Mouse (Mus musculus): ENCODE measurements around the gene Fbxo40. TPM values are rescaled to one million over a fixed set of nuclear protein-coding genes. Genes with fewer than 3 reads are reported as not detected.

Fbxo40 gene
- polyA plus RNA-seq, 1 experiment from 2014 or later: 0.29 TPM

- Histone ChIP-seq H3K4me2 (replicated peaks) (no peak overlapping the region), H3K4me3 (replicated peaks) (no peak overlapping the region), H3K36me3 (no peaks in the 10 kb centered on the region), H3K9ac (no peak overlapping the region), H3K9me3 (replicated peaks) (no peaks in the 10 kb centered on the region), H3K27me3 (no peaks in the 10 kb centered on the region), H3K27ac (replicated peaks) (no peak overlapping the region), H3K4me1 (0 out of 2 replicates have a peak, but pooled peaks cover 4% of the 10 kb centered on the region)
- no peak for ATAC-seq (ENCODE audit: insufficient number of reproducible peaks, low FRiP score, low TSS enrichment, low read depth)
- WGBS: 83% methylated on average over 8 of the region's 8 CpGs
These were observed 43.7 kb downstream of the Fbxo40 start for GRCm38 (mm10) chr16:36946459-36947159.

DNA sequence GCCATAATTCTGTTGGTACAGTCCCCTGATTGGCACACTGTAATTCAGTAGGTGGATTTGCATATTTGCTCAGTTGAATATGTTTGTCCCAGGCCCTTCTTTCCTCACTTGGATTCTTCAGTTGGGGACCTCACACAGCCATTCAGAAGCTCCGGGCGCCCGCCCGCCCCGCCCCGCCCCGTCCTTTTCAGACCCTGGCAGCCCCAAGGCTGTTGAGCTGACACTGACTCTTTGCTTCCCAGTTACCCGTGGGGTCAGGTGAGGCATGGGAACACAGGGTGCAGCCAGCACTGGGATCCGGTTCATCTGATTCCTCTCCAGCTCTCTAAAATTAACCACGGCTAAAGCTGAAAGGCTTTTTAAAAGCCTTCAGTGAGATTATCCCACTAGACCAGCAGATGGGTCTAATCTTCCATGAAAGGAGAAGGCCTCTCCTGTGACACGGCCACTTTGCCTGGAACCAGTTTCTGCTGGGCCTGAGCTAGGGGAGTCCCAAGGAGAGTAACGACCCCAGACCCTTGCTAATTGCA, 45.3 kb downstream of the Fbxo40 start:
- ATAC-seq (ENCODE audit: insufficient number of reproducible peaks, low FRiP score, low TSS enrichment, low read depth): no peak
- Histone ChIP-seq H3K36me3 (no peaks in the 10 kb centered on the region), H3K4me1 (0 out of 2 replicates have a peak, but pooled peaks cover 4% of the 10 kb centered on the region), H3K4me3 (replicated peaks) (no peak overlapping the region), H3K9me3 (replicated peaks) (no peaks in the 10 kb centered on the region), H3K27me3 (no peaks in the 10 kb centered on the region), H3K4me2 (replicated peaks) (no peak overlapping the region), H3K9ac (no peak overlapping the region), H3K27ac (replicated peaks) (no peak overlapping the region)
- WGBS: 28% methylated on average over 12 of the region's 12 CpGs

- Histone ChIP-seq H3K4me2 (replicated peaks) (no peak overlapping the region), H3K27ac (replicated peaks) (no peak overlapping the region), H3K4me3 (replicated peaks) (no peak overlapping the region), H3K36me3 (no peaks in the 10 kb centered on the region), H3K9ac (no peak overlapping the region), H3K9me3 (replicated peaks) (no peaks in the 10 kb centered on the region), H3K4me1 (0 out of 2 replicates have a peak, but pooled peaks cover 4% of the 10 kb centered on the region), H3K27me3 (no peaks in the 10 kb centered on the region)
- WGBS: 69% methylated on average over 3 of the region's 3 CpGs
- ATAC-seq (ENCODE audit: insufficient number of reproducible peaks, low FRiP score, low TSS enrichment, low read depth): no peak
These were observed 46.7 kb downstream of the Fbxo40 start for GRCm38 (mm10) chr16:36943591-36943990.

DNA sequence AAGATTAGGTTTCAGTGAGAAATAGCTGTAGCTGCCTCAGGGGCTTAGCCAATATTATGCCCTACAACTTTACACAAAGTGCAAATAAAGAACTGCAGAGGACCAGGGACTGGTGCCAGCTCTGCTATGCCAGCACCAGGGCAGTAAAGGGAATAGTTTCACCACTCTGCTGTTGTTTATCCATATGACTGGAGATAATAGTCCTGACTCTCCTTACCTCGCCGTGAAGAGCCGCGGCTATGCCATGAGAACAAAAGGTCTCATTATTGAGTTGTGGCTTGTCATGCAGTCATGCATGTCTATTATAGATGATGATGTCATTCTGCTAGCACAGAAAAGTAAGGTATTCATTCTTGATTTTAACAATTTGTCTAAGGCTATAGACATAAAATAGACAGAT, 48.4 kb downstream of the Fbxo40 start:
- no peak for ATAC-seq (ENCODE audit: insufficient number of reproducible peaks, low FRiP score, low TSS enrichment, low read depth)
- no peaks in the 10 kb centered on the region for H3K9me3 ChIP-seq (replicated peaks)
- WGBS: 70% methylated on average over 4 of the region's 4 CpGs

DNA sequence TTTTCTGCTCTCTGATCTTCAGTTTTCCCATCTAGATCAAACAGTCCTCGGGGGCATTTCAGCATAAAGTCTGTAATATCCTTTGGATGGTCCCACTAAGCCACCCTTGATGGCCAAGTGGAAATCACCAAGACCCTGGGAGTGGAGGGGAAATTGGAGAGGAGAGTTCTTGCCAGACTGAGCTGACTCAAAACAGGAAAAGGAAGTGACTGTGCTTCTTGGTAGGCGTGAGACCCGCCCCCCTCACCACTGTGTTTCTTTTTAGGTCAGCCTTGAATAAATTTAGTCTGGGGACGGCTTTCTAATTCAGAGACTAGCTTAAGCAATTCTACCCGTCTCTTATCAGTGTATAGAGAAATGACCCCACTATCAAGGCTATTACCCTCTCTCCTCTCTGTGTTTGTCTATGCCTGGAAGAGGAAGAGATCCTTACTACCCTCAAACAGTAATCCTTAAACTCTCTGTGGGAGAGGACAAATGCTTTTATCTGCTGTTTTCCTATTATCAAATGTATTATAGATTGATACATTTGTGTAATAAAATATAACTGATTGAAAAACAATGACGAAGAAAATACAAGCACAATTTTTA, 49.0 kb downstream of the Fbxo40 start:
- 78% methylated on average over 6 of the region's 6 CpGs for WGBS
- Histone ChIP-seq H3K9me3 (replicated peaks) (no peaks in the 10 kb centered on the region), H3K9ac (no peak overlapping the region), H3K27ac (replicated peaks) (no peak overlapping the region), H3K4me1 (0 out of 2 replicates have a peak, but pooled peaks cover 4% of the 10 kb centered on the region), H3K36me3 (no peaks in the 10 kb centered on the region), H3K27me3 (no peaks in the 10 kb centered on the region), H3K4me2 (replicated peaks) (no peak overlapping the region), H3K4me3 (replicated peaks) (no peak overlapping the region)
- no peak for ATAC-seq (ENCODE audit: insufficient number of reproducible peaks, low FRiP score, low TSS enrichment, low read depth)

More for the DNA sequence above, 48.4 kb downstream of the Fbxo40 start:
- Histone ChIP-seq H3K4me1 (0 out of 2 replicates have a peak, but pooled peaks cover 4% of the 10 kb centered on the region), H3K27me3 (no peaks in the 10 kb centered on the region), H3K9ac (no peak overlapping the region), H3K4me2 (replicated peaks) (no peak overlapping the region), H3K27ac (replicated peaks) (no peak overlapping the region), H3K36me3 (no peaks in the 10 kb centered on the region), H3K4me3 (replicated peaks) (no peak overlapping the region)

DNA sequence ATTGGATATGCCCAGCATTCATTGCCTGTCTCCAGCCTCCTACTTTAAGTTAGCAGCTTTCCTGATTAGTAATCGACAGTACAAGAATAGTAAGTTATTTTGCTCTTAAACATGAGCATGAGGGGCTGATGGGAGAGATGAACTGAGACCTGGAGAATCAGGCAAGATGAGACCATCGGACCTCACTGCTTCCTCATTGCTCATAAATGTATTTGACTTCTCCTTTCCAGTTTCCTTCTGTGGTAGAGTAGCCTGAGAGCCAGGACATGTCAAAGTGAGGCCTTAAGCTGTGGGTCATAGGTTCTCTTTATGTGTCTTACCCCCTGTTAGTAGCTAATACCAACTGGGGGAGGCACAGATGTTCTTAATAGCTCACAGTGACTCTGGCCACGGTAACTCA, 54.5 kb downstream of the Fbxo40 start:
- Histone ChIP-seq H3K27ac (replicated peaks) (no peak overlapping the region), H3K4me2 (replicated peaks) (no peak overlapping the region), H3K27me3 (no peaks in the 10 kb centered on the region), H3K36me3 (peaks cover 23% of the 10 kb centered on the region), H3K9me3 (replicated peaks) (no peaks in the 10 kb centered on the region), H3K9ac (no peak overlapping the region), H3K4me3 (replicated peaks) (no peak overlapping the region), H3K4me1 (no peaks in the 10 kb centered on the region)
- WGBS: 77% methylated on average over 3 of the region's 3 CpGs
- ATAC-seq (ENCODE audit: insufficient number of reproducible peaks, low FRiP score, low TSS enrichment, low read depth): no peak

GRCm38 (mm10) chr16:36934841-36935620, 55.2 kb downstream of the Fbxo40 start, which contains the start of gene Hcls1:
Gene Hcls1 (plus strand): TSS chr16:36934983.
- Histone ChIP-seq H3K4me2 (replicated peaks) (no peak within 1 kb of the TSS), H3K4me1 (no peaks in the 10 kb centered on the region), H3K9me3 (replicated peaks) (no peaks in the 10 kb centered on the region), H3K27me3 (no peaks in the 10 kb centered on the region), H3K9ac (no peak within 1 kb of the TSS), H3K36me3 (peaks cover 31% of the 10 kb centered on the region), H3K4me3 (replicated peaks) (no peak within 1 kb of the TSS), H3K27ac (replicated peaks) (0 out of 2 replicates have a peak within 1 kb of the TSS, but pooled peaks have one; percentile 25)
- ATAC-seq (ENCODE audit: insufficient number of reproducible peaks, low FRiP score, low TSS enrichment, low read depth): no peak
- 70% methylated on average over 7 of the region's 7 CpGs for WGBS

DNA sequence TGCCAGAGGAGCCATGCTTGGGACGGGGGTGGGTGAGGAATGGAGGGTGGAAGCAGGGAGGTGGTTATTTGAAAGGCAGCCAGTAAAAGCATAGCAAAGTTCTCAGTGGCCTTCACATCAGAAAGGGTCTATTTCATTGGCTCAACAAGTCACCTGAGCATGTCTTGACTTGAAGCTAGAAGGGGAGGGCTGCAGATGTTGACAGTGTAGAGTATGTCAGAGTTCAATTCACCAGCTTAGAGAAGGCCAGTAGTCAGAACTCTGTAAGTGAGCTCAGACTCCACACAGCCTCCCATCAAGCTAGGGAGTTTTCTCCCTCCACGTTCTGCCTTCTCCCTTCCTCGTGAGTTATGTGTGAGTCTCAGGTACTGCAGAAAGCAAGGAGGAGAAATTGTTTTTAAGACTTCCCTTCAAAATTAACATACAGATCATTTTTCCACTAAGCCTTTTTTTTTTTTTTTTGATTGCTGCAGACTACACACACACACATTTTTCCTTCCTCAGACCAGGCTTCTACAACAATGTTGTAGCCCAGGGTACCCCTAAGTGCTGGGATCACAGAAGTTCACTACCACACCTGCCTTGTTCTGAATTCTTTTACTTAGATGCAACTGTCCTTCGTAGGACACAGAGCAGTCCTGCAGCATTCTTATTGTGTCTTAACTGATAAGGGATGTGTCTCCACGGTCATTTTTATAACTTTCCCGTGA, 56.0 kb downstream of the Fbxo40 start:
- WGBS: 61% methylated on average over 6 of the region's 6 CpGs
- no peaks in the 10 kb centered on the region for H3K4me1 ChIP-seq
- H3K9me3 ChIP-seq (replicated peaks): no peaks in the 10 kb centered on the region
- no peak overlapping the region for H3K9ac ChIP-seq
- 0 out of 2 replicates have a peak overlapping the region, but pooled peaks have one; percentile 25 for H3K27ac ChIP-seq (replicated peaks)
- peaks cover 38% of the 10 kb centered on the region for H3K36me3 ChIP-seq
- H3K4me3 ChIP-seq (replicated peaks): no peak overlapping the region
- H3K27me3 ChIP-seq: no peaks in the 10 kb centered on the region
- ATAC-seq (ENCODE audit: insufficient number of reproducible peaks, low FRiP score, low TSS enrichment, low read depth): no peak
- H3K4me2 ChIP-seq (replicated peaks): no peak overlapping the region

GRCm38 (mm10) chr16:36932546-36932945, 57.7 kb downstream of the Fbxo40 start:
- H3K4me2 ChIP-seq (replicated peaks): no peak overlapping the region
- H3K9me3 ChIP-seq (replicated peaks): no peaks in the 10 kb centered on the region
- no peaks in the 10 kb centered on the region for H3K27me3 ChIP-seq
- H3K27ac ChIP-seq (replicated peaks): no peak overlapping the region
- no peaks in the 10 kb centered on the region for H3K4me1 ChIP-seq
- H3K4me3 ChIP-seq (replicated peaks): no peak overlapping the region
- ATAC-seq (ENCODE audit: insufficient number of reproducible peaks, low FRiP score, low TSS enrichment, low read depth): no peak
- WGBS: 89% methylated on average over 6 of the region's 6 CpGs
- no peak overlapping the region for H3K9ac ChIP-seq
- peaks cover 55% of the 10 kb centered on the region for H3K36me3 ChIP-seq

- no peak overlapping the region for H3K27ac ChIP-seq (replicated peaks)
- WGBS: 37% methylated on average over 3 of the region's 3 CpGs
- H3K36me3 ChIP-seq: peaks cover 61% of the 10 kb centered on the region
- no peaks in the 10 kb centered on the region for H3K27me3 ChIP-seq
- no peak overlapping the region for H3K9ac ChIP-seq
- no peak overlapping the region for H3K4me3 ChIP-seq (replicated peaks)
- no peak overlapping the region for H3K4me2 ChIP-seq (replicated peaks)
- H3K4me1 ChIP-seq: no peaks in the 10 kb centered on the region
- no peaks in the 10 kb centered on the region for H3K9me3 ChIP-seq (replicated peaks)
- peak; percentile 44 for ATAC-seq (ENCODE audit: insufficient number of reproducible peaks, low FRiP score, low TSS enrichment, low read depth)
These were observed 58.3 kb downstream of the Fbxo40 start for GRCm38 (mm10) chr16:36931976-36932375.
